Mouse (Mus musculus): ENCODE data around the gene Colgalt2. TPM values are rescaled to one million over a fixed set of nuclear protein-coding genes. Genes with fewer than 3 reads are reported as not detected.

The Colgalt2 gene
- polyA plus RNA-seq, 1 experiment from 2014 or later: 1.4 TPM

DNA sequence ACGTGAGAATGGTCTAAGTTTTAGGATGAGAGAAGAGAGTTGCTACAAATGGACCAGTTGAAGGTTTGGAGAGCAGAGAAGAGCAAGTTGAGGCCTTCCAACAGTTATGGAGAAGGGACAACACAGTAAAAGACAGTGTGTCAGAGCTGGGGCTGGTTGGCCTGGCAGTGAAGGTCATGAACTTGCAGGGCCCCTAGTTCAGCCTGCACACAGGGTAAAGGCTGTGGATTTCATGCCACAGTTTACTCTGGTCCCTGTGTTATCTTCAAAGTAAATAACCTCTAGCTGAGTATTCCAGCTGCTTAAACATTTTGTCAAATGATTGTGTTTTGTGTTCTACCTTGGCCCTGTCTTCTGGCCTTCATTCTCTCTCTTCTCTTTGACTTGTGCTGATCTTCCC lies 922 bp upstream of the Colgalt2 start:
- ATAC-seq: no peak
- no peaks in the 10 kb centered on the region for H3K9me3 ChIP-seq
- H3K9ac ChIP-seq: no peak overlapping the region
- peaks cover 8% of the 10 kb centered on the region for H3K4me1 ChIP-seq (replicated peaks)
- 55% methylated on average over 1 of the region's 1 CpGs for WGBS
- H3K27me3 ChIP-seq (replicated peaks): peaks cover 11% of the 10 kb centered on the region; the same call in 1 of the 2 replicates
- H3K27ac ChIP-seq: no peak overlapping the region
- H3K4me3 ChIP-seq (replicated peaks): no peak overlapping the region
- no peaks in the 10 kb centered on the region for H3K36me3 ChIP-seq
- no peak overlapping the region for H3K4me2 ChIP-seq (replicated peaks)

DNA sequence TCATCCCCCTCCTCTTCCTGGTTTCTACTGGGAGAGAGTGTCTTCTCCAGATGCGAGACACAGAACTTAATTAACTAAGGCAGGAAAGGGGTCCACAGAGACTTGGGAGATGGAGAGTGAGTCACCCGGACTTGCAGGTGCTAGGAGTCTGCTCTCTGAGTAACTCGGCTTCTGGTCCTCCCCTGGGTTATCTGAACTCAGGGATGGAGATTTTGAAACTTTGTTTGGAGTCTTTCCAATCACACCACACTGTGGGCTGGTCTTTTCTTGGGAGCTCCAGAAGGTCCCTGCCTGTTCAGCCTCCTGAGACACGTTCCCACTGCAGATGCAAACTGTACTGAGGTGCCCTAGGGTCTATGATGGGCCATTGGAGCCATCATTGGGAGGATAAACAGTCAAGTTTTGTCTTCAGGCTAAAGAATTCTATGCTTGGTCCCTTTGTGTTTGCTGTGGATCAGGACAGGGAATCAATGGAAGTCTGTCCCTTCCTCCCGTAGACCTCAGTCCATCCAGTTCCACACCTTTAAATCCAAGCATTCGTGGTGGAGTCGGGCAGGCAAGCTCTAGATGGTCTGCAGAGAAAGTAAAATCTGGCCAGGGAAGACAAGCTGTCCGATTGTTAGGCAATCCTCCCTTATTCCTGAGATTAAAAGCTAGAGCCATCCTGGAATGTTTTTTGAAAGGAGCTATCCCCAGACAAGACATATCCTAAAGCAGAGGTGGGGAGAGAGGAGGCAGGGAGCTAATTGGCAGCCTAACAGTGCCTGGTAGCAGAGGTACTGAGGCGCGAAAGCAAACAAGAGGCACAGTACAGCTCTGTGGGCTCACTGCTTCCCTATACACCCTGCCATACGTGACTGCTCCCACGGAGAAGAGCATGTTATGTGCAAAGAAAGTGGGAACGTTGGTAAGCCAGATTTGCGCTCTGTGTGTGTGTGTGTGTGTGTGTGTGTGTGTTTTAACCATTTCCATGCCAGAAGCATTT lies 1.2 kb downstream of the Colgalt2 start:
- no peak for ATAC-seq
- no peaks in the 10 kb centered on the region for H3K9me3 ChIP-seq
- H3K9ac ChIP-seq: peak overlapping the region; percentile 54; the same call in 1 of the 2 replicates
- H3K27me3 ChIP-seq (replicated peaks): peaks cover 11% of the 10 kb centered on the region; the same call in 1 of the 2 replicates
- H3K36me3 ChIP-seq: no peaks in the 10 kb centered on the region
- WGBS: 25% methylated on average over 14 of the region's 14 CpGs
- no peak overlapping the region for H3K27ac ChIP-seq
- H3K4me3 ChIP-seq (replicated peaks): peak overlapping the region; percentile 71
- H3K4me1 ChIP-seq (replicated peaks): peaks cover 8% of the 10 kb centered on the region
- peak overlapping the region; percentile 96 for H3K4me2 ChIP-seq (replicated peaks)

- Histone ChIP-seq H3K9me3 (no peaks in the 10 kb centered on the region), H3K27ac (no peak overlapping the region), H3K4me1 (replicated peaks) (no peaks in the 10 kb centered on the region), H3K27me3 (replicated peaks) (no peaks in the 10 kb centered on the region), H3K36me3 (no peaks in the 10 kb centered on the region), H3K4me2 (replicated peaks) (peak overlapping the region; percentile 35; the same call in 1 of the 2 replicates), H3K4me3 (replicated peaks) (no peak overlapping the region), H3K9ac (no peak overlapping the region)
- ATAC-seq: no peak
- 38% methylated on average over 22 of the region's 22 CpGs for WGBS
Observed at GRCm38 (mm10) chr1:152407021-152407946, 7.7 kb downstream of the Colgalt2 start.

DNA sequence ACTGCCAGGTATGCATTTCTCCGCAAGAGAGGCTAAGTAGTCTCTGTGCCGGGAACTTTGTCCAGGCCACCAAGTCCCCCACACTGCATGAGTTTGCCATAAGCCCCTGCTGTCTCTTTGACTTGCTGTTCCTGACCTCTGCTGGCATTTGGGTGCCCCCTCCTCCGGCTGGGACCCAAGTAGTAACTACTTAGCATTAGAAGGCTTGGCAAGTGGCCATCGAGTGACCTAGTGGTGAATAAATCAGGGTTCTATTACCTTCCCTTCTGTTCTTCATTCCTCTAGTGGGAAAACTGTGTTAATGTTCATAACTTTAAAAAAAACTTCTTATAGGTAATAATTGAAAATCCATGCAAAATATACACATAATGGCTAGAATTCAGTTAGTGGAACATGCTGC lies 9.7 kb downstream of the Colgalt2 start:
- no peak overlapping the region for H3K4me2 ChIP-seq (replicated peaks)
- H3K9me3 ChIP-seq: no peaks in the 10 kb centered on the region
- no peak overlapping the region for H3K27ac ChIP-seq
- no peaks in the 10 kb centered on the region for H3K36me3 ChIP-seq
- H3K9ac ChIP-seq: no peak overlapping the region
- WGBS: 78% methylated on average over 4 of the region's 4 CpGs
- H3K4me1 ChIP-seq (replicated peaks): no peaks in the 10 kb centered on the region
- no peak overlapping the region for H3K4me3 ChIP-seq (replicated peaks)
- no peaks in the 10 kb centered on the region for H3K27me3 ChIP-seq (replicated peaks)
- ATAC-seq: no peak

- H3K27ac ChIP-seq: no peak overlapping the region
- H3K4me3 ChIP-seq (replicated peaks): no peak overlapping the region
- H3K4me2 ChIP-seq (replicated peaks): no peak overlapping the region
- H3K9me3 ChIP-seq: no peaks in the 10 kb centered on the region
- H3K36me3 ChIP-seq: no peaks in the 10 kb centered on the region
- no peaks in the 10 kb centered on the region for H3K27me3 ChIP-seq (replicated peaks)
- WGBS: 93% methylated on average over 3 of the region's 3 CpGs
- H3K9ac ChIP-seq: no peak overlapping the region
- H3K4me1 ChIP-seq (replicated peaks): no peaks in the 10 kb centered on the region
- ATAC-seq: no peak
Observed at GRCm38 (mm10) chr1:152410657-152411056, 11.0 kb downstream of the Colgalt2 start.

DNA sequence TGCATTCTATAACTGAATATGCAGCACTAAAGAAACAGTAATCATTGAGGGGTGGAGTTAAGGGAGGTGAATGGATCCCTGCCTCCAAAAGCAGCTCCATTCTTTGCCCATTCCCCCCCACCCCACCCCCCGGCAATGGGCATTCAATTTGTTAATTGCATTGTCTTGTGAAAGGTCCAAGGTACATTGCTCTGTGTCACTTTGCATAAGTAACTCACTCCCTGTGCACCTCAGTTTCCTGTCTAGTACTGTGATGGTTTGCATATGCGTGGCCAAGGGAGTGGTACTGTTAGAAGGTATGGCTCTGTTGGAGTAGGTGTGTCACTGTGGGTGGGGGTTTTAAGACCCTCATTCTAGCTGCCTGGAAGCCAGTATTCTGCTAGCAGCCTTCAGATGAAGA lies 13.5 kb downstream of the Colgalt2 start:
- WGBS: 97% methylated on average over 2 of the region's 2 CpGs

GRCm38 (mm10) chr1:152413961-152414360 lies 14.3 kb downstream of the Colgalt2 start:
- H3K4me3 ChIP-seq (replicated peaks): no peak overlapping the region
- no peaks in the 10 kb centered on the region for H3K36me3 ChIP-seq
- H3K4me1 ChIP-seq (replicated peaks): 0 out of 2 replicates have a peak, but pooled peaks cover 2% of the 10 kb centered on the region
- 79% methylated on average over 1 of the region's 1 CpGs for WGBS
- no peak for ATAC-seq
- H3K27me3 ChIP-seq (replicated peaks): no peaks in the 10 kb centered on the region
- H3K27ac ChIP-seq: no peak overlapping the region
- no peaks in the 10 kb centered on the region for H3K9me3 ChIP-seq
- H3K9ac ChIP-seq: no peak overlapping the region
- H3K4me2 ChIP-seq (replicated peaks): no peak overlapping the region

More for the DNA sequence above, 13.5 kb downstream of the Colgalt2 start:
- Histone ChIP-seq H3K4me3 (replicated peaks) (no peak overlapping the region), H3K27me3 (replicated peaks) (no peaks in the 10 kb centered on the region), H3K36me3 (no peaks in the 10 kb centered on the region), H3K9me3 (no peaks in the 10 kb centered on the region), H3K4me1 (replicated peaks) (0 out of 2 replicates have a peak, but pooled peaks cover 2% of the 10 kb centered on the region), H3K27ac (no peak overlapping the region), H3K9ac (no peak overlapping the region), H3K4me2 (replicated peaks) (no peak overlapping the region)
- ATAC-seq: no peak

- no peak overlapping the region for H3K4me3 ChIP-seq (replicated peaks)
- 82% methylated on average over 10 of the region's 10 CpGs for WGBS
- H3K27me3 ChIP-seq (replicated peaks): no peaks in the 10 kb centered on the region
- no peak overlapping the region for H3K27ac ChIP-seq
- H3K9ac ChIP-seq: no peak overlapping the region
- ATAC-seq: no peak
- H3K36me3 ChIP-seq: no peaks in the 10 kb centered on the region
- no peak overlapping the region for H3K4me2 ChIP-seq (replicated peaks)
- no peaks in the 10 kb centered on the region for H3K9me3 ChIP-seq
- H3K4me1 ChIP-seq (replicated peaks): 0 out of 2 replicates have a peak, but pooled peaks cover 2% of the 10 kb centered on the region
Observed at GRCm38 (mm10) chr1:152414451-152414850, 14.8 kb downstream of the Colgalt2 start.

- Histone ChIP-seq H3K4me2 (replicated peaks) (no peak overlapping the region), H3K9me3 (no peaks in the 10 kb centered on the region), H3K27me3 (replicated peaks) (no peaks in the 10 kb centered on the region), H3K4me1 (replicated peaks) (0 out of 2 replicates have a peak, but pooled peaks cover 2% of the 10 kb centered on the region), H3K36me3 (no peaks in the 10 kb centered on the region), H3K4me3 (replicated peaks) (no peak overlapping the region), H3K27ac (no peak overlapping the region), H3K9ac (no peak overlapping the region)
- WGBS: 55% methylated on average over 13 of the region's 13 CpGs
- ATAC-seq: peak; percentile 34; the same call in 1 of the 2 replicates
Observed at GRCm38 (mm10) chr1:152416306-152416904, 16.8 kb downstream of the Colgalt2 start.

DNA sequence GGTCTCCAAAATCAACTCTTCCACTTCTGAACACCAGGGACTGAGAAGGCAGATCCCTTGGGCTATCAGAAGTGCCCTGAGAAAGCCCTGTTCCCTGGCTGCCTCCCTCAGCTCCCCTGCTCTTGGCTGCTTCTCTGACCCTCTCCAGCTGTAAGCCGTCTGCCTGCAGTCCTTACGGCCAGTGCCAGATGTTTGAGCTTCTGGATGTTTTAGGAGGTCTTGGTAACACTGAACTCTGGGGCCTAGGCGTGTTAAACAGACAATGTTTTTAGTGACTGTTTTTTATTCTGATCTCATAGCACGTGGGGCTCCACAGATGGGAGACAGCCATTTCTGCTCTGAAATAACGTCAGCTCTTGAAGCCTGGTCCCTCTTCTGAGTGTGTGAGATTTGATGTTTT lies 18.0 kb downstream of the Colgalt2 start:
- H3K27ac ChIP-seq: 0 out of 2 replicates have a peak overlapping the region, but pooled peaks have one; percentile 40
- peak; percentile 75 for ATAC-seq
- 24% methylated on average over 5 of the region's 5 CpGs for WGBS
- no peak overlapping the region for H3K4me3 ChIP-seq (replicated peaks)
- H3K27me3 ChIP-seq (replicated peaks): no peaks in the 10 kb centered on the region
- no peak overlapping the region for H3K4me2 ChIP-seq (replicated peaks)
- no peaks in the 10 kb centered on the region for H3K36me3 ChIP-seq
- no peak overlapping the region for H3K9ac ChIP-seq
- no peaks in the 10 kb centered on the region for H3K9me3 ChIP-seq
- 0 out of 2 replicates have a peak, but pooled peaks cover 2% of the 10 kb centered on the region for H3K4me1 ChIP-seq (replicated peaks)

DNA sequence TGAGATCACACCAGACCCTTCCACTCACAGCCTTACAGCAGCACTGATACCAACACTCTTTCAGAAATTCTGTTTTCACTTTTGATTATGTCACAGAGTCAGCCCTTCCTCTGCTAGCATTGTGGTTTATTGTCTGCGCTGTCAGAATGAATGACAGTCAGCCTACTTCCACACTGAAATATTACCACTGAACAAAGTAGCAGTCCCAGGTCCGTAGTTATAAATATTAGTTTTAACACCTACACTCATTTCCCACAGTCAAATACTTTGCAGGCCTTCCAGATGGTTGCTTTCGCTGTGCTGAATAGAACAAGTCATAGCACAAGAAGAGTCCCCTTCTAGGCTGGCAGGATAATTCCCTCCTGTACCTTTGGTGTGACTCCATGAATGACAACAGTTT lies 22.7 kb downstream of the Colgalt2 start:
- WGBS: 55% methylated on average over 3 of the region's 3 CpGs
- Histone ChIP-seq H3K9ac (no peak overlapping the region), H3K4me2 (replicated peaks) (no peak overlapping the region), H3K27ac (no peak overlapping the region), H3K9me3 (no peaks in the 10 kb centered on the region), H3K4me3 (replicated peaks) (no peak overlapping the region), H3K27me3 (replicated peaks) (no peaks in the 10 kb centered on the region), H3K36me3 (no peaks in the 10 kb centered on the region), H3K4me1 (replicated peaks) (no peaks in the 10 kb centered on the region)
- ATAC-seq: no peak
